Mouse (Mus musculus): Measurements from ENCODE around the gene Zfp507.

The Zfp507 gene

GRCm38 (mm10) chr7:35785579-35785978 lies 17.2 kb downstream of the Zfp507 start:
- DNase-seq (ENCODE audit: extremely low spot score, low read depth, low spot score): no peak

DNA sequence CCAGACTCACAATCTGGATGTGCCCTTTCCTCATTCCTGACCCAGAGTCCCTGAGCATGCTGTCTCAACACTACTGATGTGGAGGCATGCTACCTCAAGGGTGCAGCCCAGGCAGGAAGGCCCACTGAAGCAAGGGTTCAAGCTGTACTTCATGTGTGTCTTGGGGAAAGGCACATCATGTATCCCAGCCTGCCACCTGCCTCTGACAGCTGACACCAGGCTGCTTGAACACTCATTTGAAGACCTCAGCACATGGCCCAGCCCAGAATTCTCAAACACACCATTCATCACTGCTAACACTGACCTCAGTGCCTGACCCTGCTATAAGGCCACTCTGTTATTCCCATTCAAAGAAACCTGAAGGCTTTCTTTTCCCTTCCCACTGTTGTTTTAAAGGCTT lies 20.6 kb downstream of the Zfp507 start:
- DNase-seq (ENCODE audit: extremely low spot score, low read depth, low spot score): no peak

GRCm38 (mm10) chr7:35774127-35774526 lies 28.7 kb downstream of the Zfp507 start:
- DNase-seq (ENCODE audit: extremely low spot score, low read depth, low spot score): no peak

DNA sequence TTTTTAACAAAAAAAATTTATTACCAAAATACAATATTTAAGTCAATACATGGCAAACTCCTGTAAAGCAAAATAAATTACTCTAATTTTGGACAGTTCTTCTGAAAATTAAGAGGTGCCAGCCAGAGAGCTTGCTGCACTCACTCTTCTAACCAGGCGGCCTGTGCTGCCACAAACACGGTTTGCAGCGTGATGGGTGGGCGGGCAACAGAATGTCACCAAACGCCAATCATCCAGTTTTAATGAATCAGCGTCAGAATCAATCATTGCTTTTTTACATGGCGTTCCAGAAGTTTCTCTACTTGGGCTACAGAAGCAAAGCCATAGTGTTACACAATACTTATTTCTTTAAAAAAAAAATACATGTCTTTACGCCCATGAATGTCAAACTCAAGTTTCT lies 30.5 kb downstream of the Zfp507 start:
- no peak for DNase-seq (ENCODE audit: extremely low spot score, low read depth, low spot score)

GRCm38 (mm10) chr7:35771106-35771505 lies 31.7 kb downstream of the Zfp507 start:
- DNase-seq (ENCODE audit: extremely low spot score, low read depth, low spot score): no peak

DNA sequence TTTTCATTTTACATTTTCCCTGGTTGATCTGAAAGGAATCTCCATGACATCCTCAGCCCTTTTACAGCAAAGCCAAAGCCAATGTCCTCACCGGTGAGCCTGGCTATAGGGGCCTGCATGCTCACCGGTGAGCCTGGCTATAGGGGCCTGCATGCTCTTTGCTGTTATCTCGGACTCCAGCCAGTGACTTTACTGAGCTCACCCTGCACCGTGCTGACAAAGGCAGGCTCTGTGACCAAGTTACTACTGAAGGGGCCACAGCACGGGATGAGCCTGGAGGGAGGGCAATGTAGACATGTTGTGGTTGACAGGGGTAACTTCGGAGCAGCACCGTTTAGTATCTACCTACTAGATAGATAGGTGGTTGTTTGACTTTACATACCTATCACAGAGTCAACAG lies 32.7 kb downstream of the Zfp507 start:
- DNase-seq (ENCODE audit: extremely low spot score, low read depth, low spot score): no peak

- DNase-seq (ENCODE audit: extremely low spot score, low read depth, low spot score): no peak
Observed at GRCm38 (mm10) chr7:35764461-35764860, 38.3 kb downstream of the Zfp507 start.

DNA sequence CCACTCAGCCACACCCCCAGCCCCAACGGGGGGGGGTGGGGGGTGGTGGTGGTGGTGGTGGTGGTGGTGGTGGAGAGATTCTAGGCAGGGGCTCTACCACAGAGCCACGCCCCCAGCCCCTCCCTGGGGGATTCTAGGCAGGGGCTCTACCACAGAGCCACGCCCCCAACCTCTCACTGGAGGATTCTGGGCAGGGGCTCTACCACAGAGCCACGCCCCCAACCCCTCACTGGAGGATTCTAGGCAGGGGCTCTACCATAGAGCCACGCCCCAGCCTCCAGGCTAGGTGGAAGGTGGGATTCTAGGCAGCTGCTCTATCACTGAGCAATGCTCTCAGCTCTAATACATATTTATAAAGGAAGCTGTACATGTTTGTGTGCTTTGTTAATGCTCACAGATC lies 41.0 kb downstream of the Zfp507 start:
- DNase-seq (ENCODE audit: extremely low spot score, low read depth, low spot score): no peak

GRCm38 (mm10) chr7:35759602-35760001 lies 43.2 kb downstream of the Zfp507 start:
- no peak for DNase-seq (ENCODE audit: extremely low spot score, low read depth, low spot score)

GRCm38 (mm10) chr7:35756510-35757440 lies 46.0 kb downstream of the Zfp507 start:
- no peak for DNase-seq (ENCODE audit: extremely low spot score, low read depth, low spot score)

GRCm38 (mm10) chr7:35754886-35755168 lies 48.0 kb downstream of the Zfp507 start:
- DNase-seq (ENCODE audit: extremely low spot score, low read depth, low spot score): no peak

DNA sequence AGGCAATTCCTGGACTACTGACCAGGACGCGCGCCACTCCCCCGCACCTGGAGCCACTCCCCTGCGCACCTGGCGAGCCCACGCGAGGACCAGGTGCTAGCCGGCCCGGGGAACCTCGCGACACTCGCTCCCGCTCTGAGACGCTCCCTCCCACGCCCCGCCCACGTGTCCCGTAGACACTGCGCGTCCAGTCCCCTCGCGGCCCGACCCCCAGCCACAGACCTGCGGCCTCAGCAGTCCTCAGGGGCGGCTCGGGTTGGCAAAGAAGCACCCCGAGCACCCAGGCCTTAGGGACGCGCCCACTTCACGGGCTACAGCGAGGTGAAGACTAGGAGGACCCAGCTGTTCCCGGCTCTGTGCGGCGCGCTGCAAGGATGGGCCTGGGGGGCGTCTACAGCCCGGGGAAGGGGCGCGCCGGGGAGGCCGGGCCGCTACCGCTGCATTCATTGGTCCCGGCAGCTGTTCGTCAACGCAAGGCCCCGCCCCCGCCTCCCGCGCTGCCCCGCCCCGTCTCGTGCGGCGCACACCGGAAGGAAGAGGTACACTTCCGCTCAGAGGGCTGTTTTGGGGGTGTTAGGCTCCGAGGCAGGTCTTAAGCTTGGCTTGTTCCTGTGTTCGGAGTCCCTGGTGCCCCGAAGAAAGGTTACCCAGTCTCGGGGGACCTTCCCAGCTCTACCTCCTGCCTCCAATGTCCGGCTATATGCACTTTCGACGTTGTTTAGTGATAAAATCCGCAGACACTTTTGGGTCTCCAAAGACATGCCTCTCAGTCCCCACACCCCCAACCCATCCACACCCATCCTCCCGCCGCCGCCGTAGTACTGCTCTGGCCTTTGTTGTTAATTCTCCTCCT lies 48.5 kb downstream of the Zfp507 start, which contains the start of gene Dpy19l3:
Dpy19l3 (minus strand) TSS at position 422 of the 853 bp plus-strand sequence.
- DNase-seq (ENCODE audit: extremely low spot score, low read depth, low spot score): peak; percentile 31

DNA sequence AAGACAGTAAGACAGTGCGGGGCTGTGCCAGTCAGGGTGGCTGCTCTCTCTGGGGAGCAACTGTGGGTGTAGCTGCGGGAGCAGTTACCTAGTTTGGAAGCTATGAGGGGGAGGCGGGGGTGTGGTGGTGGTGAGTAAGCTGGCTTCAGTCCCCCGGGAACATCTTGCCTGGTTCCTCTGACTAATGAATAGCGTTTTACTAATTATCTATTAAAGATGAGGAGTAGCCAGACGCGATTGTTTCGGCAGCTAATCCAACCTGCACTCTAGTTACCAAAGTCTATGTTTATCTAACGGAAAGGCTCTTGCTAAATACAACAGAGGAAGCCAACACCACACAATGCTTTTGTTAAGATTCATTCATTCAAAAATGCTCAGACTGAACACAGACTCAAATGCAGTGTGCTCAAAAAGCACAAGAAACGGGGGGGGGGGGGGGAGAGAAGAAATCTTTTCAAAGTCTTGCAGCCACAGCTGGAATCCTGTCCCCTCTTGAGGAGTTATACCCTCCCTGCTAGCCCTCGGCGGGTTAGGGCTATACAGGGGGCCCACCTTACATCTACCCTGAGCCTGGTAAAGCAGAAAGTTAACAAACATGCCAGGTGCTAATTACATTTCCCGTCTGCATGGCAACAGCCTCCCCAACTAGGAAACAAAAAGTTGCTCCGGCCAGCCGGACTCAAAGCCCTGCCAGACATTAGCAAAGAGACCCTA lies 49.3 kb downstream of the Zfp507 start:
- DNase-seq (ENCODE audit: extremely low spot score, low read depth, low spot score): no peak

DNA sequence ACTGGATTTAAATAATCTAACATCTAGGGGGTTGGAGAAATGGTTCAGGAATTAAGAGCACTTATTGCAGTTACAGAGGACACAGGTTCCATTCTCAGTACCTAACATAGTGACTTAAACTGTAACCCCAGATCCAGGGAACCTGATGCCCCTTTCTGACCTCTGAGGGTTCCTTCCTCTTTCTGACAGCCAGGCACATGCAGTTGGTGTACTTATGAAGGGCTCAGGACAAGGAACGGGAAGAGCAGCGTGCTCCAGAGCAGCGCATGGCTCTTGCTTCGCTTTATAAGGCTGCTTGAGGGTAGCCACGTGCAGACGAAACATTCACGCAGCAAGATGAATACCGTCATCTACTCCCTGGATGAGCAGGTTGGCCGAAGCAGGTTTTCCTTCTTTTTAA lies 51.9 kb downstream of the Zfp507 start:
- no peak for DNase-seq (ENCODE audit: extremely low spot score, low read depth, low spot score)

DNA sequence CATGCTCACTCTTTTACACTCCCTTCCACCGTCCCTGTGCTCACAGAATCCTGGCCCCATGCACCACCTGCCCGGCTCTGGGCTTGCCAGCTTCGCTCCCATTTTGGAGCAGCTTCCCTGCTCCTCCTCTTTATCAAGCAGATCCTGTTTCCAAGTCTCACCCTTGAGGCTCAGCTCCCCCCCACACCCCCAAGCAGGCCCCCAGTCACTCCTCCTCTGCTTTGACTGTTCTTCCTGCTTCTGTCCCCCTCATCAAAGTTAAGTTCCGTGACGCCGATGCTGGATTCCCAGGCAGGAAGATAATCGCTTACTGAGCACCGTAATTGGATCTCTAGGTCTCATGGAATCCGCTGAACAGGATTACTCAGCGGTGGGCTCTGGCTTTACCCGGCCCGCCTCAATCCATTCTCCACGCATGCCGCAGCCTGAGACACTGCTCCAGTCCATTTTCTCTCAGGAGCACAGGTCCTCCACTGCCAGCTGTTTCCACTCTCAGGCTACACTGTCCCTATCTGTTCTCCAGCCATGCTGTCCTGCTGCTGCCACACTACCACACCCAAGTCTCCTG lies 55.3 kb downstream of the Zfp507 start:
- no peak for DNase-seq (ENCODE audit: extremely low spot score, low read depth, low spot score)

- no peak for DNase-seq (ENCODE audit: extremely low spot score, low read depth, low spot score)
Observed at GRCm38 (mm10) chr7:35746686-35747396, 56.0 kb downstream of the Zfp507 start.

DNA sequence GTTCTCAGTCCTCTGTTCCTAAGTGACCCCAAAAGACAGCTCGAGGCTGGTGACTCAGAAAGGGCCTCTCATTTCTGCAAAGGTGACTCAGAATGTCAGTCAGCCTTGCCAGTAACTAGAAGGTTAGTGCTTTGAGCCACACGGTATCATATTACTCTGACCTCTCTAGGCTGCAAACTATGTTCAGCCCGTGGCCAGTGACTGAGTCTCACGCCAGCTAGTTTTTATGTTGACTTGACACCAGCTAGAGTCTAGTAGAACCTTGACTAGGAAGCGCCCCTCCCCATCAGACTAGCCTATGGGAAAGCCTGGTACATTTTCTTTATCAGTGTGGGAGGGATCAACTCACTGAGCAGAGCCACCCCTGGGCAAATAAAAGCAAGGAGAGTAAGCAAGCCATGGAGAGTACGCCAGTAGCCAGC lies 57.5 kb downstream of the Zfp507 start:
- DNase-seq (ENCODE audit: extremely low spot score, low read depth, low spot score): no peak

DNA sequence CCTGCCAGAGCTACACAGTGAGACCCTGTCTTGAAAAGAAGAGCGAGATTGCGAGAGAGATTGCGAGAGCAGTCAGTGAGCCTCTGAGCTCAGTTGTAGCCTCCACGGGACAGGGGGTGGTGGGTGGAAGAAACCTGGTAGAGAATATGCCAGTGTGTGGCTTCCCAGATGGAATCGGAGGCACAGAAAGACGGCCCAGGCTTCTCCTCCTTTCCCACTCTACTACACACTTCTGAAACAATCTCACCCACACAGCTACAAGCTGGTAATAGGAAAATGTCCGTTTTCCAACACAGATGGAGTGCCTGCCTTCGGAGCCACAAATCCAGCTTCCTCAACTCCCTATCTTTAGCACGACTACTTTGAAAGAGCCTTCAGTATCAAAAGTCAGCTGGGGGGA lies 58.0 kb downstream of the Zfp507 start:
- no peak for DNase-seq (ENCODE audit: extremely low spot score, low read depth, low spot score)

DNA sequence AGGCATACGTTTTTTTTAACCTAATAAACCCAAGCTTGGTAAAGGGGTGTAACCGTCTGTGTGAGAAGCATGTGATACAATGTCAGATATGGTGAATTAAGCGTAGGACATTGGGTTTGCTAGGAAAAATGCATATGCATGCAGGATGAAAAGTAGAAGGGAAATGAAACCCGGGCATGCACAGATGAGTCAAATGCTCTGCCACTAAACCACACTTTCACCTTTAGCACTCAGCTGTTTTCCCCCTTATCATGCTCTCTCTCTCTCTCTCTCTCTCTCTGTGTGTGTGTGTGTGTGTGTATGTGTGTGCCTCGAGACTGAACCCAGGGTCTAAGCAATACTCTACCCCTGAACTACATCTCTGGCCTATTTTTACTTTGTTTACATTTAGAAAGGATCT lies 60.5 kb downstream of the Zfp507 start:
- no peak for DNase-seq (ENCODE audit: extremely low spot score, low read depth, low spot score)

DNA sequence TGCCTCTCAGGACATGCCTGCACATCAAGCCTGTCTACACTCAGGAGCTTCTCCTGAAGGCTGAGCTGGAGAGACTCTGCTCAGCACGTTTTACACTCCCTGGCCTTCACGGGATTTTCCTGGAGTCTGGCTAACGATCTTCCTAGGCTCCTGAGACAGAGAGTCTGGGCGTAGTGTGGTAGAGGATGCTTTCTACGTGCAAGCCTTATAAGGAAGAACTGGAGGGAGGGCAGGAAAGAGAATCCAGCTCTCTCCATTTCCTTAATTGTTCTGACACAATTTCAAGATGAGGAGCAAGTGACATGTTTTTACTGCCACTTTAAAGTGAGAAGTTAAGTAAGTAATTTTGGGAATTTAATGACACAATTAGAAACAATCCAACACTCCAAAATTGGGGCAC lies 60.9 kb downstream of the Zfp507 start:
- DNase-seq (ENCODE audit: extremely low spot score, low read depth, low spot score): no peak

Data from hindlimb bud, embryonic 11.5 days (tissue).